ENCODE assay signal across 12 mouse cellular contexts in the genomic region with DNA sequence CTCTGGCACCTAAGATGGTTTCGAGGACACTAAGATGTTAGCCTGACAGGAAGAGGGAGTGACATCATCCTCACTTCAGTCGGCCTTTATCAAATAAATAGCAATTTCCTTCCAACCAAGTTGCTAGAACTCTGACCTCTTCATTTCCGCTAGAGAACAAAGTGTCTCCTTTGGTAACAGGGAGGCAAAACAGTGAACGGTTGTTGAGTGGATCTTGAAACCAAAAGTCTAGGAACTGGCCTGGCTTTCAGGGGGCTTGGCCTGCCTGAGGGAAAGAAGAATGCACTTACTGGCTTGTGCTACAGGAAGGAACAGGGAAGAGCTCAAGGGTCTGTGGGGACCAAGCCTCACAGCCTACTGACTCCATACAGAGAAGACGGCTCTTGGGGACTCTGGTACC. TPM values are rescaled to one million over a fixed set of nuclear protein-coding genes. Genes with fewer than 3 reads are reported as not detected.
DNase-seq lines count a peak whose midpoint lies in the region; ATAC-seq and TF ChIP-seq lines count a peak whose summit lies in the region.
"Had no signal": no experiment of that assay in that cellular context is flagged by ENCODE, and none has a peak within 500 bp of the region (broad histone marks: within the 10 kb centered on the region; RNA-seq: fewer than 3 reads in every experiment).

No protein-coding gene starts in this region.

- WGBS in forebrain, embryonic 12.5 days = 80% methylated on average over 5 of the region's 5 CpGs

- DNase-seq in layer of hippocampus, adult 2 months (ENCODE audit: low spot score in 2 of 2) = no peak
- DNase-seq in layer of hippocampus, postnatal 36 days = no peak
- DNase-seq in cerebellum, adult 18-20 months = no peak
- no peak for DNase-seq in layer of hippocampus, adult 18-20 months (ENCODE audit: low spot score in 2 of 2)
- DNase-seq: adrenal gland, postnatal 14 days had no signal

- no peak overlapping the region for H3K4me2 ChIP-seq in forebrain, embryonic 12.5 days
- H3K4me2 ChIP-seq: hindbrain, embryonic 14.5 days; neural tube, embryonic 12.5 days; stomach, embryonic 15.5 days had no signal

- no peak for TF ChIP-seq CTCF in layer of hippocampus, adult 2 months (conservative IDR thresholded peaks at IDR 0.05)

- H3K27ac ChIP-seq in layer of hippocampus, adult 2 months = peak overlapping the region; percentile 20; the same call in 1 of the 2 replicates
- no peak overlapping the region for H3K27ac ChIP-seq in forebrain, embryonic 12.5 days
- H3K27ac ChIP-seq: hindbrain, embryonic 14.5 days; neural tube, embryonic 12.5 days had no signal

- no peak overlapping the region for H3K4me3 ChIP-seq in layer of hippocampus, adult 2 months
- H3K4me3 ChIP-seq in forebrain, embryonic 12.5 days (replicated peaks) = no peak overlapping the region
- H3K4me3 ChIP-seq: neural tube, embryonic 12.5 days; stomach, embryonic 15.5 days had no signal

- no peaks in the 10 kb centered on the region for H3K36me3 ChIP-seq in forebrain, embryonic 12.5 days (replicated peaks)
- H3K36me3 ChIP-seq: stomach, embryonic 15.5 days had no signal

- H3K9ac ChIP-seq in forebrain, embryonic 12.5 days = no peak overlapping the region
- H3K9ac ChIP-seq: hindbrain, embryonic 14.5 days; neural tube, embryonic 12.5 days; stomach, embryonic 15.5 days had no signal

- no peaks in the 10 kb centered on the region for H3K27me3 ChIP-seq in forebrain, embryonic 12.5 days
- H3K27me3 ChIP-seq: neural tube, embryonic 12.5 days; stomach, embryonic 15.5 days had no signal

- peak; percentile 60 for ATAC-seq in common myeloid progenitor, adult 5-6 weeks (replicated peaks; ENCODE audit: low read depth, poor library complexity, severe bottlenecking)
- peak; percentile 75 for ATAC-seq in inflammation-experienced regulatory T-cells, adult 6 months
- ATAC-seq in megakaryocyte, adult 5-6 weeks (ENCODE audit: poor library complexity, severe bottlenecking) = peak; percentile 41
- ATAC-seq in forebrain, embryonic 12.5 days (ENCODE audit: low FRiP score) = no peak

- H3K9me3 ChIP-seq in forebrain, embryonic 12.5 days = no peaks in the 10 kb centered on the region
- H3K9me3 ChIP-seq: stomach, embryonic 15.5 days had no signal

- no peaks in the 10 kb centered on the region for H3K4me1 ChIP-seq in forebrain, embryonic 12.5 days
- H3K4me1 ChIP-seq: neural tube, embryonic 12.5 days; stomach, embryonic 15.5 days had no signal

RNA-seq across cellular contexts. Expression of a gene that starts 24.6 kb away (rescaled TPM):
- 10 to 100 TPM; 28.0 to 28.2 TPM for total RNA-seq in layer of hippocampus, adult 2 months (2021)
- total RNA-seq in layer of hippocampus, postnatal 36 days (2021) = 10 to 100 TPM; 26.1 to 29.9 TPM
- total RNA-seq in common myeloid progenitor, adult 5-6 weeks (2017) = 37.1 and 37.9 TPM in 2 replicates
- polyA plus RNA-seq in inflammation-experienced regulatory T-cells, adult 6 months (2017; shearing (Covaris generic)) = 10 to 100 TPM; 57.9 to 59.8 (median 59.5) TPM
- 18.6 and 23.2 TPM in 2 replicates for total RNA-seq in megakaryocyte, adult 5-6 weeks (2015)
- total RNA-seq in megakaryocyte, adult 5-6 weeks (2017) = 15.4 and 20.3 TPM in 2 replicates
- total RNA-seq in layer of hippocampus, adult 18-20 months (2021) = 10 to 100 TPM; 30.4 to 30.5 TPM
- polyA plus RNA-seq in forebrain, embryonic 12.5 days (2016; fragmentation: Nextera tagmentation; extraction: Ambion mirVana) = 49.9 and 51.0 TPM in 2 replicates

RNA-seq across cellular contexts. Expression of a gene that starts 24.8 kb away (rescaled TPM):
- total RNA-seq in layer of hippocampus, adult 2 months (2021) = 10 to 100 TPM; 38.0 to 40.2 TPM
- 10 to 100 TPM; 36.2 to 38.2 TPM for total RNA-seq in layer of hippocampus, postnatal 36 days (2021)
- total RNA-seq in common myeloid progenitor, adult 5-6 weeks (2017) = 7.5 and 23.4 TPM in 2 replicates
- polyA plus RNA-seq in inflammation-experienced regulatory T-cells, adult 6 months (2017; shearing (Covaris generic)) = 10 to 100 TPM; 20.1 to 33.5 (median 22.2) TPM
- 18.4 and 21.0 TPM in 2 replicates for total RNA-seq in megakaryocyte, adult 5-6 weeks (2015)
- total RNA-seq in megakaryocyte, adult 5-6 weeks (2017) = 9.0 and 19.3 TPM in 2 replicates
- 10 to 100 TPM; 35.9 to 39.6 TPM for total RNA-seq in layer of hippocampus, adult 18-20 months (2021)
- 49.6 and 50.6 TPM in 2 replicates for polyA plus RNA-seq in forebrain, embryonic 12.5 days (2016; fragmentation: Nextera tagmentation; extraction: Ambion mirVana)
